Mouse (Mus musculus) stomach, embryonic 16.5 days (tissue): ENCODE data around the gene Srsf5. TPM values are rescaled to one million over a fixed set of nuclear protein-coding genes. Genes with fewer than 3 reads are reported as not detected.

Experiments
- ATAC-seq: fragments of 200-750 bp; cut with Nextera tagmentation; 2 replicates; pipeline ENCODE4 v1.8.0; 2017; ENCODE audit warnings: moderate number of reproducible peaks, moderate TSS enrichment; ENCODE audit not compliant: insufficient read depth, low FRiP score
- H3K27ac ChIP-seq: fragments of 300-500 bp; sonication (generic); 2 replicates; pipeline ENCODE4 v1.5.1; 2014; ENCODE audit warnings: low read length
- H3K27me3 ChIP-seq: fragments of 300-500 bp; sonication (generic); 2 replicates; pipeline ENCODE4 v1.6.1; 2014; ENCODE audit warnings: low read length, control low read depth, mixed read lengths; ENCODE audit not compliant: control insufficient read depth, insufficient read depth
- H3K36me3 ChIP-seq: fragments of 300-500 bp; sonication (generic); 2 replicates; pipeline ENCODE4 v1.6.1; 2014; ENCODE audit warnings: low read length; ENCODE audit not compliant: control insufficient read depth, insufficient read depth
- H3K4me1 ChIP-seq: fragments of 300-500 bp; sonication (generic); 2 replicates; pipeline ENCODE4 v1.6.1; 2014; ENCODE audit warnings: low read length, control low read depth, mixed read lengths; ENCODE audit not compliant: control insufficient read depth, insufficient read depth
- H3K4me2 ChIP-seq: fragments of 300-500 bp; sonication (generic); 2 replicates; pipeline ENCODE4 v1.6.1; 2014; ENCODE audit warnings: low read depth, low read length, mixed read lengths
- H3K4me3 ChIP-seq: fragments of 300-500 bp; sonication (generic); replicated peaks from 2 replicates; pipeline ENCODE4 v1.5.1; 2014; ENCODE audit warnings: mild to moderate bottlenecking, low read length
- H3K9ac ChIP-seq: fragments of 300-500 bp; sonication (generic); 2 replicates; pipeline ENCODE4 v1.6.1; 2014; ENCODE audit warnings: low read length
- H3K9me3 ChIP-seq: fragments of 300-500 bp; sonication (generic); replicated peaks from 2 replicates; pipeline ENCODE4 v1.6.1; 2016; ENCODE audit warnings: low read length, control low read depth; ENCODE audit not compliant: control insufficient read depth
- WGBS: fragments of 180-500 bp; shearing (Covaris S2); extraction: QIAGEN DNeasy Blood & Tissue Kit; methylation state at CpG from one replicate; pipeline ENCODE4 v1.1.7; 2014; 5-methylcytosine and 5-hydroxymethylcytosine counted together
- polyA plus RNA-seq: library from polyadenylated mRNA; unstranded; fragments of >200 nt; fragmentation: Nextera tagmentation; extraction: Ambion mirVana; gene quantifications from 2 replicates; pipeline ENCODE4 v1.2.1, GENCODE M21; 2015

The Srsf5 gene
- polyA plus RNA-seq, 1 experiment from 2014 or later: 551 TPM

DNA sequence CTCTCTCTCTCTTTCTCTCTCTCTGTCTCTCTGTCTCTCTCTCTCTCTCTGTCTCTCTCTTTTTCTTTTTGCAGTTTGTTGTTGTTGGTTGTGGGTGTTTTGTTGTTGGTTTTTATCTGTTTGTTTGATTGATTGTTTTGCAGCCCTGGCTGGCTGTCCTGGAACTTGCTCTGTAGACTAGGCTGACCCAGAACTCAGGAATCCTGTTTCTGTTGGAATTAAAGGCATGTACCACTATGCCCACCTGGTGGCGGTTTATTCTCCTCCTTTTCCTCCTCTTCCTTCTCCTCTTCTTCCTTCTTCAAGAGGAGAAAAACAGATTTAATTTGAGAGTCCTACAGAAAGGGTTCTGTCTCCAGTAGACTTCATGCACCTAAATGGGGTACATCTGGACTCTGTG lies 17.8 kb upstream of the Srsf5 start:
- Histone ChIP-seq H3K27me3 (no peaks in the 10 kb centered on the region), H3K9me3 (no peaks in the 10 kb centered on the region), H3K27ac (no peak overlapping the region), H3K36me3 (no peaks in the 10 kb centered on the region), H3K4me2 (no peak overlapping the region), H3K4me3 (no peak overlapping the region), H3K4me1 (peaks cover 10% of the 10 kb centered on the region; the same call in 1 of the 2 replicates), H3K9ac (no peak overlapping the region)
- ATAC-seq: no peak
- WGBS: 85% methylated on average over 1 of the region's 1 CpGs

DNA sequence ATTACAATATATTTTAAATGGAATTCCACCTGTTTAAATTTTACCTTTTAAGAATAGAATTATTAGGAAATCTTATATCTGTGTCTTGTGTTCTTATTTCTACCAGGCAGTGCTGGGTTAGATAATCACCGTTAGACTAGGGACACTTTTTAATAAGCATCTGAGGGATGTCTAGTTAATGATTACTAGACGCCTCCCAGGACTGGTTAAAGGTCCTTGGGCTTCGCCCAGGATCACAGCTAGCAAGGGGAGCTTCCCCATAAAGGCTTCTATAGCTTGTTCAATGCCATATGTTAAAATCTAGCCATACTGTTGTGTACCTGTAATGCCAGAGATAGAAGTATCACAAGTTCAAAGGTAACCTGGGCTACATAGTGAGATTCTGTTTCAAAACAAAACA lies 16.4 kb upstream of the Srsf5 start:
- H3K27ac ChIP-seq: no peak overlapping the region
- ATAC-seq: no peak
- no peaks in the 10 kb centered on the region for H3K36me3 ChIP-seq
- no peak overlapping the region for H3K4me2 ChIP-seq
- H3K4me1 ChIP-seq: peaks cover 10% of the 10 kb centered on the region; the same call in 1 of the 2 replicates
- H3K27me3 ChIP-seq: no peaks in the 10 kb centered on the region
- H3K4me3 ChIP-seq: no peak overlapping the region
- no peaks in the 10 kb centered on the region for H3K9me3 ChIP-seq
- no peak overlapping the region for H3K9ac ChIP-seq
- 57% methylated on average over 3 of the region's 3 CpGs for WGBS

DNA sequence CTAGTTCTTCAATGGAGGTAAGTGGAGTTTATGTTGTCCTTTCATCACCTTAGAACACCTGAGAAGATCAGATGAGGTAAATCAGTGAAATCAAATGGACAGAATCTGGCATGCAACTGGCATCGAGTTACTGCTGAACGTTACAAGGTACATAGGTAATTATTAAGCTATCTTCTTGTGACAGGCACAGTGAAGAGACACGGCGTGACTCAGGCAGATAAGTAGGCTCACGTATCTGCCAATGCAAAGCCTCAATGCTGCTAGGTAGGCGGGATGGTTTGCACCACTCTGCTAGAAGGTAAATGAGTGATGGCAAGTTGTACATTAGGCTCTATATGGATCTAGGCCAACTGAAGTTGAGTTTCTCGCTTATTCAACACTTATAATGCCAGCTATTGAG lies 15.2 kb upstream of the Srsf5 start:
- Histone ChIP-seq H3K36me3 (no peaks in the 10 kb centered on the region), H3K9me3 (no peaks in the 10 kb centered on the region), H3K4me3 (no peak overlapping the region), H3K4me1 (peaks cover 4% of the 10 kb centered on the region; the same call in 1 of the 2 replicates), H3K4me2 (no peak overlapping the region), H3K9ac (no peak overlapping the region), H3K27me3 (no peaks in the 10 kb centered on the region), H3K27ac (no peak overlapping the region)
- ATAC-seq: no peak
- WGBS: 68% methylated on average over 7 of the region's 7 CpGs

DNA sequence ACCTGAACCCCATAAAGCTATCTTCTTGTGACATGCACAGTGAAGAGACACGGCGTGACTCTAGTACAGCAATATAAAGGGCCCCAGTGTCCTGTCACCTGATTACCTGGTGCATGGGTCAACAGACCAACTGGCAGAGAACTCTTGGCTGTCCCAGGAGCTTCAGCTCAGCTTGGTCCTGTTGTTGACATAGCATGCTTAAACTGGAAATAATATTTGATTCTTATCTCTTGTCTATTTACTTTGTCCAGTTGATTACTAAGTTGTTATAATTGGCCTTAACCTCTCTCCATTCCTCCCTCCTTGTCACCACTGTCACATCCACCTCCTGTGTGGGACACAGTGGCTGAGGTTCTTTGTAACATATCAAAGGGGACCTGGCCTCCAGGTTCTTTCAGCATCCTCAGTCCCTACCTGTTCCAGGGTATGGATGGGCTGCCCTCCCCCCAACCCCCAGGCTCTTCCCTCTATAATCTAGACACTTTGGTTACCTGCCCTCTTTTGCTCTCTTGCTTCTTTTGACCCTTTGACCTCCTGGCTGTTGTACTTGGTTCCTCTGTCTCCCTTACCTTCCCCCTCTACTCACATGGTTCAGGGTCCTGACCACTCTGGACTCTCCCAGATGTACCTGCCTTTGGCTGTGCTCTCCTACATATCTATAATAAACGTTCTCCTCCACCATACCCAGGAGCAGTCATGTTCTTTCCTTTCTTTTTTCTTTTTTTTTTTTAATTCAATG lies 13.7 kb upstream of the Srsf5 start:
- Histone ChIP-seq H3K9ac (no peak overlapping the region), H3K4me3 (no peak overlapping the region), H3K9me3 (no peaks in the 10 kb centered on the region), H3K27ac (no peak overlapping the region), H3K36me3 (no peaks in the 10 kb centered on the region), H3K4me1 (no peaks in the 10 kb centered on the region), H3K4me2 (no peak overlapping the region), H3K27me3 (no peaks in the 10 kb centered on the region)
- 69% methylated on average over 3 of the region's 3 CpGs for WGBS
- 0 out of 2 replicates have a peak, but pooled peaks have one; percentile 33 for ATAC-seq

DNA sequence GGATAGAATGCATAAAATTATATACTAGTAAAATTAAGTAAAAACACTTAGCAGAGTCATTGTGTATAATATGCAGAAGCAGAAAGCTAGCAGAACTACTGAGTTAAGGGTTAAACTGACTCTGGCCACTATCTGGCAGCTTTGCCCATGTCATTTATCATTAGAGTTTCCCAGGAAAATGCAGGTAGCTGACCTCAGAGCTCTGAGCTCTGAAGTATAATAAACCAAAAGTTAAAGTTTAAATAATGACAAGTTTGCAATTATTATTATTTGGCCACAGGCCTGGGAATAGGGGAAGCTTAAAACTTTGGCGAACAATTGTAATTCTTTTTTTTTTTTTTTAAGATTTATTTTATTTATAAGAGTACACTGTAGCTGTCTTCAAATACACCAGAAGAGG lies 12.4 kb upstream of the Srsf5 start:
- no peaks in the 10 kb centered on the region for H3K36me3 ChIP-seq
- H3K4me2 ChIP-seq: no peak overlapping the region
- no peaks in the 10 kb centered on the region for H3K27me3 ChIP-seq
- 67% methylated on average over 1 of the region's 1 CpGs for WGBS
- H3K4me3 ChIP-seq: no peak overlapping the region
- ATAC-seq: no peak
- no peak overlapping the region for H3K27ac ChIP-seq
- H3K9ac ChIP-seq: no peak overlapping the region
- no peaks in the 10 kb centered on the region for H3K9me3 ChIP-seq
- H3K4me1 ChIP-seq: no peaks in the 10 kb centered on the region

DNA sequence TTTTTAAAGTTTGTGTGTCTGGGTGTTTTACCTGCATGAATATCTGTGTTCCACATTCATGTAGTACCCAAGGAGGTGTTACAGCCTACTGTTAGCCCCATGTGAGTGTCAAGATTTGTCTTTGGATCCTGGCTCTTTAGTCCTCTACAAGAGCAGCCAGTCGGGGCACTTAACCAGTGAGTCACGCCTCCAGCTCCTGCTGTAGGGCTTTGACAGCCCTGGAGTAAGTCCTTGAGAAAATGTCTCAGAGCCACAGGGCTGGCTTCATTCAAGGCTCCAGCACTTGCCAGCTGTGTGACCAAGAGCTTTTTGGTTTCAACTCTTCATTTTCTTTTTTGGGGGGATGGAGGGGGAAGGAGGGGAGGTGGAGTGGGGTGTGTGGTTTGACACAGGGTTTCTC lies 8.6 kb upstream of the Srsf5 start:
- Histone ChIP-seq H3K36me3 (no peaks in the 10 kb centered on the region), H3K4me3 (no peak overlapping the region), H3K4me1 (peaks cover 5% of the 10 kb centered on the region), H3K9me3 (no peaks in the 10 kb centered on the region), H3K4me2 (no peak overlapping the region), H3K9ac (no peak overlapping the region), H3K27ac (peak overlapping the region; percentile 85), H3K27me3 (no peaks in the 10 kb centered on the region)
- no peak for ATAC-seq
- 57% methylated on average over 2 of the region's 2 CpGs for WGBS

DNA sequence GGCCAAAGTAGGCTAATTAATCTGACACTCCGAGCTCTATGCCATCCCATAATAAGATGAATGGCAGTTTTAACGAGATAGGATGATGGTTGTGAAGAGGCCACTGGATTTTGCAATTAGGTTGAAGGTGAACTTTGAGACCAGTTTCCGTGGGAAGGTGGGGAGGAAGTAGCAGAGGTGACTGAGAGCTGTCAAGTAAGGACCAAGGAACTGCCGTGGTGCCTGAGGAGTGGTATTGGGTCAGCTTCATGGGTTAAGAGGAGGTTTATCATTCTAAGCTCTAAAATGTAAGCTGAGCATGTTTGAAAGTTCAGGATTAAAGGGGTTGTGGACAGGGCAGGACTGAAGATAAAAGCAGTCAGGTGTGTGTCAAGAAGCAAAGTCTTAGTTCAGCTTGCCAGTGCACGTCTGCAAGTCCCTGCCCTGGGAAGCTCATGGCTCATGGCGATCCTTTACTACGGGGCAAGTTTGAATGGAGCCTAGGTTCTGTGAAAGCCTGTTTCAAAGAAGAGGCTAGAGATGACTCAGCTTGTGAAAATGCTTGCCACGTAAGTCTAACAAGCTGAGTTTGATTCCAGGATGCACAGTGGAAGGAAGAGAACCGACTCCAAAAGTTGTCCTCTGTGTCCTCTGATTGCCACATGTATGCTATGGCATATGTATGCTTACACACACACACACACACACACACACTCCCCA lies 7.8 kb upstream of the Srsf5 start:
- H3K4me1 ChIP-seq: peaks cover 5% of the 10 kb centered on the region
- 64% methylated on average over 9 of the region's 9 CpGs for WGBS
- no peaks in the 10 kb centered on the region for H3K27me3 ChIP-seq
- H3K27ac ChIP-seq: peak overlapping the region; percentile 85
- H3K4me2 ChIP-seq: no peak overlapping the region
- no peaks in the 10 kb centered on the region for H3K36me3 ChIP-seq
- peak; percentile 51; the same call in 1 of the 2 replicates for ATAC-seq
- no peaks in the 10 kb centered on the region for H3K9me3 ChIP-seq
- H3K4me3 ChIP-seq: no peak overlapping the region
- no peak overlapping the region for H3K9ac ChIP-seq

DNA sequence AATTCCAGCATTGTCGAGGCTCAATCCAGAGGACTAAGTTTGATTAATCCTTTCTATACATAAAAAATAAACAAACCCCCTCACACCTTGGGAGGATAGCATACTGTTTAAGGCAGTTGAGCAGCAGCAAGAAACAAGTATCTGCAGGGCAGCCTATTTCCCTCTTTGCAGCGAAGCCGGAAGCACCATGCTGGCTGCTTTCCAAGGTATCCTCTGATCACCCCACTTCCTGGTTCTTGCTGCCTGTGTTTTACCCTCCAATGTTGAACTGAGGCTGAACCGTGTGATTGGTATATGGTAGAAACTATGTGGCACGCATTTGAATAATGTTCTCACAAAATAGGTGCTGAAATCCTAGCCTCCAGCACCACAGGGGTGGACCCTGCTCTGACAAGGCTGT lies 6.7 kb upstream of the Srsf5 start:
- 23% methylated on average over 5 of the region's 5 CpGs for WGBS
- ATAC-seq: no peak
- no peaks in the 10 kb centered on the region for H3K36me3 ChIP-seq

DNA sequence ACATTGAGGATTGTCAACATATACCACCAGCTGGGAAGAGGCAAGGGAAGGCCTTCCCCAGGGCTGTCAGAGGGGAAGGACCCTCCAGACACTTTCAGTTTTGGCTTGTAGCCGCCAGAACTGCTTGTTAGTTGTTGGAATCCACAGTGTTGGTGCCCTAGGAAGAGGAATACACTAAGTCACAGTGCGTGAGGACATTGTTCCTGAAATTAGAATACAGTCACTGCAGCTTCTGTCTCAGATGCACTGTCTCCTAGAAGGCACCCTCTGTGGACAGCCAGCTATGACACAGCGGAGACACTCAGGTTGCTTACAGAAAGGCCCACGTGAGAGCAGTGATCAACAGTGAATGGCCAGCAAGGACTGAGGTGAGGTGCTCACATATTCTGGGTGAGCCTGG lies 6.1 kb upstream of the Srsf5 start:
- Histone ChIP-seq H3K9ac (no peak overlapping the region), H3K4me2 (no peak overlapping the region), H3K36me3 (no peaks in the 10 kb centered on the region), H3K27ac (peak overlapping the region; percentile 73), H3K9me3 (no peaks in the 10 kb centered on the region), H3K27me3 (no peaks in the 10 kb centered on the region), H3K4me1 (peaks cover 5% of the 10 kb centered on the region), H3K4me3 (no peak overlapping the region)
- WGBS: 74% methylated on average over 4 of the region's 4 CpGs
- no peak for ATAC-seq

More for the DNA sequence above, 6.7 kb upstream of the Srsf5 start:
- Histone ChIP-seq H3K9ac (no peak overlapping the region), H3K4me3 (no peak overlapping the region), H3K27ac (peak overlapping the region; percentile 73), H3K27me3 (no peaks in the 10 kb centered on the region), H3K4me2 (no peak overlapping the region), H3K4me1 (peaks cover 5% of the 10 kb centered on the region), H3K9me3 (no peaks in the 10 kb centered on the region)
